Mouse (Mus musculus) lung, postnatal 0 days (tissue): ENCODE results near the gene Glb1l.

ENCODE experiments used
- CTCF ChIP-seq: IDR thresholded peaks from 2 replicates; pipeline ENCODE4 v1.5.1; 2016; ENCODE audit warnings: antibody characterized with exemption, mild to moderate bottlenecking
- EP300 ChIP-seq: IDR thresholded peaks from 2 replicates; pipeline ENCODE4 v1.6.1; 2016; ENCODE audit warnings: antibody characterized with exemption, mild to moderate bottlenecking, control low read depth

DNA sequence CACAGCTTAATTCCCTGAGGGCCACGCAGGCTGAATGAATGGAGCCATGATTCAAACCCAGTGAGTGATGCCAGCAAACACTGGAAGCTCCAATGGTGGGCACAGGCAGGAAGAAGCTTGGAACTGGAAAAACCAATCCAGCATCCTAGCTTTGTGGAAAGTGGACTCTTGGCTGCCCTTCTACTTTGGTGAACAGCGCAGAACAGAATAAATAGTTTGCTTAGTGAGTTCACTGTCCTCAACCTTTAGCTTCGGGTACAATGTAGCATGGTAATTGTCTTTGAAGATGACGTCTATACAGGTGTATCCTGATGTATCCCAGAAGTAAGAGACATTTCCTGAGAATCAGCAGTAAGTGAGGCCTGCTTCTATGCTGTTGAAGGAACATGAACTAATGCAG lies 61.9 kb downstream of the Glb1l start:
- TF ChIP-seq CTCF (no peak), EP300 (no peak)
